Mouse (Mus musculus): ENCODE data around the gene Olfr775. TPM values are rescaled to one million over a fixed set of nuclear protein-coding genes. Genes with fewer than 3 reads are reported as not detected.

Olfr775 gene
- polyA plus RNA-seq (2012; ENCODE audit: low replicate concordance) = not detected in 2 replicates

GRCm38 (mm10) chr10:129248112-129248511 is at the start of gene Olfr775:
TSS of gene Olfr775 (plus strand) at chr10:129248412.

DNA sequence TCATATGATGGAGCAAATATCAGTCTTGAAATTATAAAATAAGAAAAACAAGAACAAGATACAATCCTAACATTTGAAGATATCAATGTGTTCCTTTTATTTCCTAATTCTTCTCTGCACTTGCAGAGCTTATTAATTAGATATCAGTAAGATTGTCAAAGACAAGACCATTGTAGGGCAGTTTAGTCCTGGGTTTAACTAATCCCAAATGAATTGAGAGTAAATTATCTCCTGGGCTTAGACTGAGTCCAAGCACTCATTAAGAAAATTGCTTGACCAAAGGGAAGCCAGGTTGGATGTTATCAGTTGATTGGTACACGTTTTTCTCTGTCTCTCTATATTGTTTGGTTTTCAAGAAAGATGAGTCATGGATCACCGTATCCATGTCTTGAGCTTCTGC is 12.3 kb upstream of the Olfr775 start, which contains the start of gene Olfr774:
TSS of gene Olfr774 (plus strand) at position 301 of the 400 bp plus-strand sequence.

DNA sequence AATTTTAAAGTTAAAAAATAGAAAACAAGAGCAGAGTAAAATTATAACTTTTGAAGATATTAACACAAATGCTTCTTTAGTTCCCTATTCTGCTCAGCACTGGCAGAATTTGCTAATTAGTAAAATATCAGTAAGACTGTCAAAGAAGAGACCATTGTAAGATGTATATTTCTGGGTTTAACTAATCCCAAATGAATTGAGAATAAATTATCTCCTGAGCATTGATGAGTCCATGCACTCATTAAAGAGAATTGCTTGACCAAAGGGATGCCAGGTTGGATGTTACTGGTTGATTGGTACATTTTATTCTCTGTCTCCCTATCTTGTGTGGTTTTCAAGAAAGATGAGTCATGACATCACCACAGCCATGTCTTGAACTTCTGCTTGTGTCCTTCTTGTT is 10.6 kb downstream of the Olfr775 start, which contains the start of gene Olfr776:
TSS of gene Olfr776 (plus strand) at position 301 of the 400 bp plus-strand sequence.

DNA sequence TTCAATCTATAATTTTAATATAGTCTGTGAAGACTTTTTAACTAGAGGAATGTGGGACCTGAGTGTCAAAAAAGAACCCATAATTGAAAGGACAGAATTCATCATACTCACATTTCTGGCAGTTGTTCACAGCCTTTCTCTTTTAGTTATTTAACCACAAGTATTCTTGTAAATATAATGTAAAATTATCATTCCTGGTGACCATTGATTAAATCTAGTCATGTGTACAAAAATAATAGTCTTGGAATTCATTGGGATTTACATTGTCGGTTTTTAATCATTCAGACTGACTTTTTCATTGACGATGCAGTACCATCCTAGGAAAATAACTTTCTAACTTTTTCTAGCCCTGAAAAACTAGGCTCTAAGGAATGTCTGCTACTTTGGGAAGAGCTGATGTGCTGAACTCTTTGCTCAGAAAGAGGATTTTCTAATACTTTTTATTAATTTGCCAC is 22.9 kb downstream of the Olfr775 start, which contains the start of gene Olfr777:
TSS of gene Olfr777 (minus strand) at position 405 of the 455 bp plus-strand sequence.

Other genes starting within 250 kb of the Olfr775 start
- not detected in 2 replicates for gene Olfr763, start 237.6 kb upstream of the Olfr775 start, polyA plus RNA-seq (2012; ENCODE audit: low replicate concordance)
- not detected in 2 replicates for gene Olfr764-ps1, start 208.5 kb upstream of the Olfr775 start, polyA plus RNA-seq (2012; ENCODE audit: low replicate concordance)
- gene Olfr765, start 198.4 kb upstream of the Olfr775 start, polyA plus RNA-seq (2012; ENCODE audit: low replicate concordance) = not detected in 2 replicates
- not detected in 2 replicates for gene Olfr766-ps1, start 179.4 kb upstream of the Olfr775 start, polyA plus RNA-seq (2012; ENCODE audit: low replicate concordance)
- gene Olfr767, start 165.5 kb upstream of the Olfr775 start, polyA plus RNA-seq (2012; ENCODE audit: low replicate concordance) = not detected in 2 replicates
- gene Olfr768, start 149.0 kb upstream of the Olfr775 start, polyA plus RNA-seq (2012; ENCODE audit: low replicate concordance) = not detected in 2 replicates
- not detected in 2 replicates for gene Olfr769, start 130.6 kb upstream of the Olfr775 start, polyA plus RNA-seq (2012; ENCODE audit: low replicate concordance)
- gene Olfr770, start 109.4 kb upstream of the Olfr775 start, polyA plus RNA-seq (2012; ENCODE audit: low replicate concordance) = not detected in 2 replicates
- not detected in 2 replicates for gene Olfr771, start 83.7 kb upstream of the Olfr775 start, polyA plus RNA-seq (2012; ENCODE audit: low replicate concordance)
- gene Olfr772, start 70.5 kb upstream of the Olfr775 start, polyA plus RNA-seq (2012; ENCODE audit: low replicate concordance) = not detected in 2 replicates
- gene Olfr773, start 61.0 kb upstream of the Olfr775 start, polyA plus RNA-seq (2012; ENCODE audit: low replicate concordance) = not detected in 2 replicates
- not detected in 2 replicates for gene Olfr774, start 12.2 kb upstream of the Olfr775 start, polyA plus RNA-seq (2012; ENCODE audit: low replicate concordance)
- not detected in 2 replicates for gene Olfr776, start 10.7 kb downstream of the Olfr775 start, polyA plus RNA-seq (2012; ENCODE audit: low replicate concordance)
- gene Olfr777, start 23.1 kb downstream of the Olfr775 start, polyA plus RNA-seq (2012; ENCODE audit: low replicate concordance) = not detected in 2 replicates
- not detected in 2 replicates for gene Olfr780, start 69.7 kb downstream of the Olfr775 start, polyA plus RNA-seq (2012; ENCODE audit: low replicate concordance)
- gene Olfr781, start 80.4 kb downstream of the Olfr775 start, polyA plus RNA-seq (2012; ENCODE audit: low replicate concordance) = not detected in 2 replicates
- not detected in 2 replicates for gene Olfr782, start 100.4 kb downstream of the Olfr775 start, polyA plus RNA-seq (2012; ENCODE audit: low replicate concordance)
- gene Olfr784, start 135.7 kb downstream of the Olfr775 start, polyA plus RNA-seq (2012; ENCODE audit: low replicate concordance) = not detected in 2 replicates
- not detected in 2 replicates for gene Olfr785, start 157.0 kb downstream of the Olfr775 start, polyA plus RNA-seq (2012; ENCODE audit: low replicate concordance)
- not detected in 2 replicates for gene Olfr786, start 178.9 kb downstream of the Olfr775 start, polyA plus RNA-seq (2012; ENCODE audit: low replicate concordance)
- not detected in 2 replicates for gene Olfr787, start 213.4 kb downstream of the Olfr775 start, polyA plus RNA-seq (2012; ENCODE audit: low replicate concordance)
- gene Olfr788, start 222.6 kb downstream of the Olfr775 start, polyA plus RNA-seq (2012; ENCODE audit: low replicate concordance) = not detected in 2 replicates
- gene Olfr789, start 236.3 kb downstream of the Olfr775 start, polyA plus RNA-seq (2012; ENCODE audit: low replicate concordance) = not detected in 2 replicates